Mouse (Mus musculus) forebrain, embryonic 16.5 days (tissue): ENCODE measurements around the gene Gprc5c. TPM values are rescaled to one million over a fixed set of nuclear protein-coding genes. Genes with fewer than 3 reads are reported as not detected.
A peak's percentile ranks its signal among the peaks of the same experiment; 100 is the strongest.

Experiments
- ATAC-seq: fragments of 200-750 bp; cut with Nextera tagmentation; 2 replicates; pipeline ENCODE4 v1.8.0; 2017; ENCODE audit warnings: mild to moderate bottlenecking, moderate library complexity
- H3K27ac ChIP-seq: fragments of 300-500 bp; sonication (generic); 2 replicates; pipeline ENCODE4 v1.5.1; 2014; ENCODE audit warnings: low read length, control low read depth
- H3K27me3 ChIP-seq: fragments of 300-500 bp; sonication (generic); replicated peaks from 2 replicates; pipeline ENCODE4 v1.6.1; 2014; ENCODE audit warnings: low read length; ENCODE audit not compliant: control insufficient read depth, insufficient read depth
- H3K36me3 ChIP-seq: fragments of 300-500 bp; sonication (generic); 2 replicates; pipeline ENCODE4 v1.6.1; 2014; ENCODE audit not compliant: control insufficient read depth, insufficient read depth
- H3K4me1 ChIP-seq: fragments of 300-500 bp; sonication (generic); replicated peaks from 2 replicates; pipeline ENCODE4 v1.6.1; 2014; ENCODE audit warnings: low read length; ENCODE audit not compliant: control insufficient read depth, insufficient read depth
- H3K4me2 ChIP-seq: fragments of 300-500 bp; sonication (generic); 2 replicates; pipeline ENCODE4 v1.6.1; 2014; ENCODE audit warnings: mild to moderate bottlenecking, low read length, control low read depth
- H3K4me3 ChIP-seq: fragments of 300-500 bp; sonication (generic); replicated peaks from 2 replicates; pipeline ENCODE4 v1.5.1; 2014; ENCODE audit warnings: mild to moderate bottlenecking, low read length, control low read depth
- H3K9ac ChIP-seq: fragments of 300-500 bp; sonication (generic); replicated peaks from 2 replicates; pipeline ENCODE4 v1.6.1; 2014; ENCODE audit warnings: low read depth, low read length, control low read depth
- H3K9me3 ChIP-seq: fragments of 300-500 bp; sonication (generic); 2 replicates; pipeline ENCODE4 v1.6.1; 2016; ENCODE audit warnings: low read length; ENCODE audit not compliant: control insufficient read depth
- WGBS: fragments of 180-500 bp; shearing (Covaris S2); extraction: QIAGEN DNeasy Blood & Tissue Kit; methylation state at CpG from one replicate; pipeline ENCODE4 v1.1.7; 2014; 5-methylcytosine and 5-hydroxymethylcytosine counted together
- polyA plus RNA-seq: library from polyadenylated mRNA; unstranded; fragments of >200 nt; fragmentation: Nextera tagmentation; extraction: Ambion mirVana; gene quantifications from 2 replicates; pipeline ENCODE4 v1.2.1, GENCODE M21; 2015

The Gprc5c gene
- polyA plus RNA-seq, 1 experiment from 2014 or later: 6.1 TPM

DNA sequence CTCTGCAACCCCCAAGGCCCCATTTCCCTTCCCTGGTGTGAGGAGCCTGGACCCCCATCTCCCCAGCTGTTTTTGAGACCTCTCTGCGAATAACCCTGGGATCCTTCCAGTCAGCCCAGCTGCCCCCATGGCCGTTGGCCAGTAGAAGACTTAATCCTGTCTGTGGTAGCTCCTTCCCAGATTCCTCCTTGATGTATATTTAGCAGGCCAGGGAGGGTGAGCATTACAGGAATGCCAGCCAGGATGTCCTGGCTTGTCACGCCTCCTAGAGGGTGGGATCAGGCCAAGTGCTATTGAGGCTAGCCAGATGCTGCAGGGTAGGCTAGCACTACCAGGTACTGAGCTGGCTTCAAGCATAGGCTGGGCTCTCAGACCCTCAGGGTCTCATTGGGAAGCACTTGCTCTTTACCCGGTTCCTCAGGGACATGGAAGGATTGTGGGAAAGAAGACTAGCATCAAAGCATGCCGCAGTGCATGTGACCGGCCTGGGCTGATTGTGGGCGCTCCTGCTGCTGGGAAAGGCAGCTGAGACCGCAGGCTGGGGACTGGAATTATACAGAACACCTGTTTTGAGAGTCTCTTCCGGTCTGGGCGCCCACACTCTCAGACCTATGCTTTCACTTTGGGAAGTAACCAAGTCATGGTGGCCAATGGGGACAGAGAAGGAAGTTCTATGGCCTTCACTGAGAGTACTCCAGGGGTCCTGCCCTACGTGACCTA is 35.9 kb upstream of the Gprc5c start:
- no peak overlapping the region for H3K27ac ChIP-seq
- no peak overlapping the region for H3K9ac ChIP-seq
- H3K4me2 ChIP-seq: no peak overlapping the region
- WGBS: 79% methylated on average over 11 of the region's 11 CpGs
- ATAC-seq: no peak
- no peaks in the 10 kb centered on the region for H3K27me3 ChIP-seq
- peaks cover 3% of the 10 kb centered on the region; the same call in 1 of the 2 replicates for H3K4me1 ChIP-seq
- H3K36me3 ChIP-seq: no peaks in the 10 kb centered on the region
- H3K9me3 ChIP-seq: no peaks in the 10 kb centered on the region
- H3K4me3 ChIP-seq: no peak overlapping the region

DNA sequence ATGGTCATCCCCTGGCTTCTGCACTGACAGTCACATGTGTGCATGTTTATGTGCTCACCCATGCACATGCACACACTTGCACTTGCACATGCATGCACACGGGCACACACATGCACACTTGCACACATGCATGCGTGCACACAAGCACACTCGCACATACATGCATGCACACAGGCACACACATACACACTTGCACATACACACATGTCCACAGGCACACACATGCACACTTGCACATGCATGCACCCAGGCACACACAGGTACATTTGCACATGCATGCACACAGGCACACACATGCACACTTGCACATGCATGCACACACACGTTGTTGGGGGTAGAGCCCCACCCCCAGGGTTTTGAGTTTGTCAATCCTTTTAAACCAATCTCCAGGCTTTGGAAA is 34.0 kb upstream of the Gprc5c start:
- Histone ChIP-seq H3K4me1 (peaks cover 3% of the 10 kb centered on the region; the same call in 1 of the 2 replicates), H3K27me3 (no peaks in the 10 kb centered on the region), H3K4me2 (no peak overlapping the region), H3K9ac (no peak overlapping the region), H3K36me3 (no peaks in the 10 kb centered on the region), H3K4me3 (no peak overlapping the region), H3K9me3 (no peaks in the 10 kb centered on the region), H3K27ac (no peak overlapping the region)
- 84% methylated on average over 4 of the region's 4 CpGs for WGBS
- ATAC-seq: no peak

DNA sequence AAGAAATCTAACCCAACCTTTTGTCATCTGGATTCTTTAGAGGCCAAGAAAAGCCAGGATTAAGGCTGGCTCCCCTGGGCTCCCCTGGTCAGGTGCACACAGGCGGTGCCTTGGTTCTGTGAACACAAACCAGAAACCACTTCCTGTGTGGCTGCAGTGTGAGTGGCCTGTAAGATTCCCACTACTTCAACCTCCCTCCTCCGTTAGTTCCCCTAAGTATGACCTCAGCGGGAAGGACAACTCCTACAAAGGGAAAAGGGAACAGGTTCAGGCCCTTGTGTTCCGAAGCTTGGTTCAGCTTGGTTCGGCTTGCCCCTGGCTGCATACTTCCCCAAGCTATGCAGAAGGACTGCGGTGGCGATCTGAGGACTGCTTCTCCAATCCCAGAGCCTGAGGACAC is 32.8 kb upstream of the Gprc5c start:
- no peak overlapping the region for H3K9ac ChIP-seq
- no peaks in the 10 kb centered on the region for H3K36me3 ChIP-seq
- H3K27ac ChIP-seq: no peak overlapping the region
- WGBS: 93% methylated on average over 7 of the region's 7 CpGs
- no peak overlapping the region for H3K4me2 ChIP-seq
- peaks cover 14% of the 10 kb centered on the region for H3K4me1 ChIP-seq
- no peaks in the 10 kb centered on the region for H3K9me3 ChIP-seq
- ATAC-seq: no peak
- no peak overlapping the region for H3K4me3 ChIP-seq
- H3K27me3 ChIP-seq: no peaks in the 10 kb centered on the region

DNA sequence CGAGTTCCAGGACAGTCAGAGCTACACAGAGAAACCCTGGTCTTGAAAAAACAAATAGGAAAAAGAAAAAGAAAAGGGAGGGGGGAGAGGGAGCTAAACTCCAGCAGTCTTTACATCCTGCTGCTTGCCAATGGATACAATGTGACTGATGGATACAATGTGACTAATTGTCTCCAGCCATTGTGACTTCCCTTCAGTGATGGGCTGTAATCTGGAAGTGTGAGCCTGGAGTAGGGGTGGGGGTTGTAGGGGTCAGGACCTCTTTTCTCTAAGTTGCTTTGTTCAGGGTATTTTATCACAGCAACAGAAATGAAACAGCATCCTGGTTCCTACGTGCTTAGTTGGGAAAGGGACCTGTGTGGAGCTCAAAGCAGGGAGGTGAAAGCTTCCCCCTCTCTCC is 31.8 kb upstream of the Gprc5c start:
- no peaks in the 10 kb centered on the region for H3K9me3 ChIP-seq
- H3K4me1 ChIP-seq: peaks cover 20% of the 10 kb centered on the region
- ATAC-seq: no peak
- WGBS: 40% methylated on average over 2 of the region's 2 CpGs
- no peak overlapping the region for H3K4me2 ChIP-seq
- H3K27ac ChIP-seq: no peak overlapping the region
- no peaks in the 10 kb centered on the region for H3K36me3 ChIP-seq
- no peak overlapping the region for H3K4me3 ChIP-seq
- H3K27me3 ChIP-seq: no peaks in the 10 kb centered on the region
- H3K9ac ChIP-seq: no peak overlapping the region

DNA sequence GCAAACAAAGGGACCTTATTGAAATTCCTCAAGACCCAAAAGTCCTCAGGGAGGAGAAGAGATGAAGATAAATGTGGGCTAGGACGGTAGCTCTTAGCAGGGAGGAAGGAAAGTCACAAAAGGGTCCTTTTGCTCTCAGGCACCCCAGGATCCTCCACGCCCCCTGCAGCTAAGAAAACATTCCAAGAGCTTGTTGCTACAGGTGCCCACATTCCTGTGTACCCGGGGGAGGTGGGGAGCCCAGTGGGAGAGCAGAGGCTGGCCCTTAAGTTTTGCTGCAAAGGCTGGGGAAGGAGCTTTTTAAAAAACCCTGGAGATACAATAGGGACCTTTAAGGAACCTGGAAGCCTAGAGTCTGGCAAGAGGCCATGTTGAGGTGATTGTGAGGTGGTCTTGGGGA is 30.5 kb upstream of the Gprc5c start:
- Histone ChIP-seq H3K4me1 (peaks cover 20% of the 10 kb centered on the region), H3K4me3 (no peak overlapping the region), H3K4me2 (no peak overlapping the region), H3K9me3 (no peaks in the 10 kb centered on the region), H3K36me3 (no peaks in the 10 kb centered on the region), H3K27ac (no peak overlapping the region), H3K9ac (no peak overlapping the region), H3K27me3 (no peaks in the 10 kb centered on the region)
- no peak for ATAC-seq
- 52% methylated on average over 3 of the region's 3 CpGs for WGBS

DNA sequence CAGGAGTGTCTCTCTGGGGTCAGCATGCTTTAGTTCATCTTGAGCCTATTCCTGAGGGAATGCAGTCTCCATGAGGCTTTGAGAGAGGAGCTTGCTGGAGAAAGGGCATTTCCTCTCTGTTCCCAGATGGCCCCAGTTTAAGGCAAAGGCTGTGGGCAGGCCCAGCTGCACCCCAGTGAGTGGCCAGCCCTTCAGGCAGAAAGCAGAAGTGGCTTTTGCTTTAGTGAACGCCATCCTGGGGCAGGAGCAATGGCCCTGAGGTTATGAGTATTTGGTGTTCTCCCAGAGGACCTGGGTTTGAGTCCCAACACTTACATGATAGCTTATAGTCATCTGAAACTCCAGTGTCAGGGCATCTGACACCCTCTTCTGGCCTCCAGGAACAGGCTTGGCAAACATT is 29.6 kb upstream of the Gprc5c start:
- H3K4me2 ChIP-seq: no peak overlapping the region
- no peak overlapping the region for H3K27ac ChIP-seq
- no peak for ATAC-seq
- no peaks in the 10 kb centered on the region for H3K27me3 ChIP-seq
- 71% methylated on average over 1 of the region's 1 CpGs for WGBS
- no peaks in the 10 kb centered on the region for H3K9me3 ChIP-seq
- no peak overlapping the region for H3K9ac ChIP-seq
- H3K36me3 ChIP-seq: no peaks in the 10 kb centered on the region
- H3K4me1 ChIP-seq: peaks cover 20% of the 10 kb centered on the region
- H3K4me3 ChIP-seq: no peak overlapping the region

DNA sequence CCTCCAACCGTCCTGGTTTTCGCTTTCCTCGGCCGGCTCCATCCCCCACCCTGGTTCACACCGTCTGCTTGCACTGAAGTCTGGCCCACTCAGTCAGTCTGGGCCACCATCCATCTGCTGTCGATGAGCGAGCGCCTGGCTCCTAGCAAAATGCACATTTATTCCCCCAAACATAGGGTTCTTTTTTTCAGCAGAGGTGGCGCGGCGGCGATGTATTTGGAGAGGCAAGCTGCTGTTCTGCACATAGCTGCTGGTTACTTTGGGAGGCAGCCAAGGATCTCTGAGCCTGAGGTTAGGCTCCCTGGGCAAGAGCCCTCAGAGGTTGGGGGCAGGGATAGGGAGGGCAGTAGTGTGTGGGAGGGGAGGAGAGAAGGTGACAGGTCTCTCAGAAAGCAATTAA is 28.2 kb upstream of the Gprc5c start:
- H3K4me2 ChIP-seq: no peak overlapping the region; the same call in 1 of the 2 replicates
- 25% methylated on average over 12 of the region's 12 CpGs for WGBS
- ATAC-seq: peak; percentile 90

DNA sequence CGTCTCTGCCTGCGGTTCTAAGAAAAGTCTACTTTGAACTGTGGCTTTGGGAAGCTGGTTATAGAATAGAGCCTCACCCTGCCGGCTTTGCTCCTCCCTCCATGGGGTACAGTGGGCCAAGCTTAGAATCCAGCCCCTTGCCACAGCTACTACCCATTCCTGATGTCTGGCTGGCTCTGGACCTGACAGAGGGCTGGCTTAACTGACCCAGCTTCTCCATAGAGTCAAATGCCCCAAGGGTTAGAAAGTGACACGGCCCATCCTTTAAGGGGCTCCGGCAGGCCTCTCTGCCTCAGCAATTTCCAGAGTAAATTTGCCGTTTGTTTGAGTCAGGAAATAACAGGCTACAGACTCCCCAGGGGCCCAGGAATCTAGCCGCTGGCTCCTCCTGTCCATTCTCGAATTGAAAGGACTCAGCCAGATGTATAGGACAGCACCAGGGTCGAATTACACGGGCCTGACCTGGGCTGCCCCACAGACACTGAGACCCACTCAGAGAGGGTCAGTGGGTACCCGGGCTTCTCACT is 27.7 kb upstream of the Gprc5c start:
- Histone ChIP-seq H3K27ac (peak overlapping the region; percentile 82), H3K9ac (no peak overlapping the region), H3K4me2 (0 out of 2 replicates have a peak overlapping the region, but pooled peaks have one; percentile 10), H3K36me3 (no peaks in the 10 kb centered on the region), H3K4me1 (peaks cover 22% of the 10 kb centered on the region), H3K4me3 (no peak overlapping the region), H3K9me3 (no peaks in the 10 kb centered on the region), H3K27me3 (no peaks in the 10 kb centered on the region)
- ATAC-seq: peak; percentile 29
- 2% methylated on average over 11 of the region's 11 CpGs for WGBS

More for the DNA sequence above, 28.2 kb upstream of the Gprc5c start:
- H3K4me3 ChIP-seq: no peak overlapping the region
- peaks cover 20% of the 10 kb centered on the region for H3K4me1 ChIP-seq
- H3K9ac ChIP-seq: no peak overlapping the region
- peak overlapping the region; percentile 82 for H3K27ac ChIP-seq
- H3K36me3 ChIP-seq: no peaks in the 10 kb centered on the region
- H3K27me3 ChIP-seq: no peaks in the 10 kb centered on the region
- no peaks in the 10 kb centered on the region for H3K9me3 ChIP-seq

DNA sequence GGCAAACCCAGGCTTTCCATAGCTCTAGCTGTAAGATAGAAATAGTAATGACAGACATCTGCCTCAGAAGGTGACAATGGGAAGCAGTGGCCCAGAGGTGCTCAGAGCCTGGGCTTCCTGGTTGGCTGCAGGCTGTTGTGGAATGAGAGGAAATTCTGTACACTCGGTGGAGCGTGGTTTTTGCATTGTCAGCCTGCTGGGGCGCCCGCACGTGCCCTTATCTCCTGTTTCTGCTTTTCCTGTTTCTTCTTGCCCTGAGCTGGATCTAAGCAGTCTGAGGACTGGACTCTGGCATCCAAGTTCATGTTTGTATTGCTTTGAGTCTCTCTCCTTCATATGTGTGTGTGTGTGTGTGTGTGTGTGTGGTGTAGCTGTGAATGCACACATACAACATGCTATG is 24.3 kb upstream of the Gprc5c start:
- Histone ChIP-seq H3K4me2 (no peak overlapping the region), H3K4me3 (no peak overlapping the region), H3K4me1 (peaks cover 40% of the 10 kb centered on the region), H3K36me3 (no peaks in the 10 kb centered on the region), H3K27ac (no peak overlapping the region), H3K9me3 (no peaks in the 10 kb centered on the region), H3K9ac (no peak overlapping the region), H3K27me3 (no peaks in the 10 kb centered on the region)
- no peak for ATAC-seq
- WGBS: 77% methylated on average over 5 of the region's 5 CpGs
